Mouse (Mus musculus) brain, embryonic 14.5 days (tissue): ENCODE data around the gene Rprd1b.

Experiments used
- CTCF ChIP-seq: fragments of 200-500 bp; IDR thresholded peaks from 2 replicates; pipeline ENCODE4 v1.5.1; 2012; ENCODE audit warnings: inconsistent platforms, mild to moderate bottlenecking, moderate library complexity, borderline replicate concordance; ENCODE audit not compliant: insufficient read depth, insufficient read length; ENCODE audit errors: extremely low read depth
- POLR2A ChIP-seq: fragments of 200-500 bp; IDR thresholded peaks from 2 replicates; pipeline ENCODE4 v1.6.1; 2012; ENCODE audit warnings: mild to moderate bottlenecking, inconsistent platforms, borderline replicate concordance; ENCODE audit not compliant: poor library complexity, insufficient read depth, insufficient read length, severe bottlenecking; ENCODE audit errors: extremely low read depth

DNA sequence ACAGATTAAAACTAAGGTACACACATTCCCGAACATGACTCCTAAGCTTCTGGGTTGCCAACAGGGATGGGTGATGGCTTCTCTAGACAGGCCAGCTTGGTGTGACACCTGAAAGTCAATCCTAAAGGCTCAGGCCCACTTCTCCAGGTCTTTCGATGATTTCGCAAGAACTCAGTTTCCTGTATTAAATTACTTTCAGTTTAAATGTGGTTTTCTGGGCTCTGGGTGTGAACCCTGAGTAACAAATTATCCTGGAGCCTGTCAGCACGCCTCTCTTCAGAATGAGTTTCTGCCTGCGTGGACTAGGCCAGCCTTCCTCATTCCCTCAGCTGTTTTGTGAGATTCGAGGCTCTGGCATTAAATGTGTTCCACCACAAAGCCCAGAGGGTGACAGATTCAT is 134.7 kb downstream of the Rprd1b start:
- TF ChIP-seq CTCF (no peak), POLR2A (no peak)
